Mouse (Mus musculus): Measurements from ENCODE around the gene Tmem186.

The Tmem186 gene

GRCm38 (mm10) chr16:8613039-8613438 is 24.5 kb downstream of the Tmem186 start:
- DNase-seq (ENCODE audit: extremely low read depth, low read depth), result no peak

DNA sequence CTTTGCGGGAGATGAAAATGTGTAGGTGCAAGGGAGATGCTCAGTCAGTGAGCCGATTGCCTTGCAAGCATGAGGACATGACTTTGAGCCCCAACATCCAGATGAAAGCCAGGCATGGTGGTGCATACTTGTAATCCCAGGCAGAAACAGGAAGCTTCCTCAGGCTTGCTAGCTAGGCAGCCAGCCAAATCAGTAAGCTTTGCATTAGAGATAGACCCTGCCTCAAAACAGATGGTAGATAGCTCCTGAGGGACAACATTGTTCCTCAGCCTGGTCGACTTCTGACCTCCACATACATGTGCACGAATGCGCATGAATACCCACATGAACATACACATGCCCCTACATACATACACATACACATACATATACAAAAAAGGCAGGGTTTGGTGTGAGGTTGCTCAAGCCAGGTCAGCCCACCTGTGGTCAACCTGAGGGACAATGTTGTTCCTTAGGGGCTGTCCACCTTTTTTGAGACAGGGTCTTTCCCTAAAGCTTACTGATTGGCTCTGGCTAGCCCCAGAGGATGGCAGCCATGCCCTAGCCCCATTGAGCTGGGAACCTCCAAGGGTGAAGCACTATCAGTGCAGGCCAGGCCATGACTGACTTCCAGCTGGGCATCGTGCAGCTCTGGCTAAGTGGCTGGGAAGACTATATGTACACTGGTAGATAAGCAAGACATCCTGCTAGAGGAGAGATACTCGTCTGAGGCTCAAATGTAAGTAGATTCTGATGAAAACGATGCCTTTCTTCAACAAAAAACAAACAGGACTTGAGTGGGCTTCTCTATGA is 25.1 kb downstream of the Tmem186 start:
- DNase-seq (ENCODE audit: extremely low read depth, low read depth), result peak; percentile 87

DNA sequence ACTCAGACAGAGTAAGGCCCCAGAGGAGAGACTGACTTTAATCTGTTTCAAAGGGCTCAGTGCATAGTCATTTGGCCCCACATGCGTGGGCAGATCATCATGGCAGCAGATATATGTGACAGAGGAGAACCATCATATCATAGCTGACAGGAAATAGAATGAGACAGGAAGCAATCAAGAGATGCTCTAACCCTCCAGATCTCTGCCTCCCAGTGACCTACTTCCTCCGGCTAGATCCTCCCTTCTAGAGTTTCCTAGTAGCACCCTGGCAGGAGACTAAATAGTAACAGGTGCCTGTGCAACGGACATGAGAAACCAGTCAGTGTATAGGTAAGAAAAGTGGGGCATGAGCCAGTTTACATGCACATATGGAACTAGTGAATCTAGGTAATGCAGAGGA is 27.1 kb downstream of the Tmem186 start:
- no peak for DNase-seq (ENCODE audit: extremely low read depth, low read depth)

- no peak for DNase-seq (ENCODE audit: extremely low read depth, low read depth)
Measured at GRCm38 (mm10) chr16:8603789-8604188, 33.7 kb downstream of the Tmem186 start.

DNA sequence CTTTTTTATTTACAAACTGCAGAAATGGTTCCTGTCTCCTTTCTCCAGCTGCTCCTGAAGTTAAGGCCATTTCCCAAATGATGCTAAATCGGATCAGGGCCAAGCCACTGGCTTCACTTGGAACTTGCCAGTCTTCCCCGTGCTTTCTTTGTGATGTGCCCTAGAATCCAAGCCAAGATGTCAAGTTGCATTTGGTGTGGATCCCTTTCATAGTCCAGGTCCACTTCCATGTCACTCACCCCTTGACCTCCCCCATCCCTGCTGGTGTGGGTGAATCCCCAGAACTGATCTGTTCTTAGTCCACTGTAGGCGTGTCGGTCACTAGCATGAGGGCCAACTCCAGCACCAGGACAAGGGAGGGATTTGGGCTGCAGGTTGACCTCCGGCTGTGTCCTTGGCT is 40.0 kb downstream of the Tmem186 start:
- no peak for DNase-seq (ENCODE audit: extremely low read depth, low read depth)

DNA sequence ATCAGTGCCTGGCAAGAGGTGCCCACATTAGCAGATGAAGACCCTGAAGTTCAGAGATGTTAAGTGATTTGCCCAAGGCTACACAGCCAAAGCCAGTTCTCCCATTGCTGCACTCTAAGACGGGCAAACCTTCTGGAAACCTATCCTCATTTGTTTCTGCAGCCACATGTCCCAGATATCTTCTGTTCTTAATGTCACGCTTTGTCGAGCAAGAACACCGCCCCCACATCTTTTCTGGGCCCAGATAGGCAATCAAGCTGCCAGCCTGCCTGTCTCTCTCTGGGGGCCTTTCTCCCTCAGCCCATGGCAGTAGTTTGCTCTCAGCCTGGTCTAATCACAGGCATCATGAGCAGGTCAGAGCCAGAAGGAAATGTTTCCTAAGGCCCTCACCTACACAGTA is 41.2 kb downstream of the Tmem186 start:
- no peak for DNase-seq (ENCODE audit: extremely low read depth, low read depth)

GRCm38 (mm10) chr16:8595411-8595810 is 42.1 kb downstream of the Tmem186 start:
- no peak for DNase-seq (ENCODE audit: extremely low read depth, low read depth)

DNA sequence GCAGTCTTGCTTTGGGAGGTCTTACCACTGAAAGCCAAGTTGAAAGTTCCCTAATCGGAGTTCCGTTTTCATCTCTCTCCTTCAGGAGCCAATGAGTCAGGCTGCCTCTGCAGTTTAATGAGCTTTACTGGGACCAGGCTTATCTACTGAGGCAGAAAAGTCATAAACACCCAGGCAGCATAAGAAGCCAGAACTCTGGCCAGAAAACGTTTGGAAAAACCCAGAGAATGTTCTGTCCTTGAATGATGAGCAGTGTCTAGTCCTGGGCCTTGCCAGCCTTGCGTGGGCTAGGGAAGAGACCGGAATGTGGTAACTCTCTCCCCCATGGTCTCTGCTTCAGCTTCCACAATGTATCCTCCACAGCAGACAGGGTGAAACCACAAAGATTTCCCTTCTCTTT is 52.5 kb downstream of the Tmem186 start:
- DNase-seq (ENCODE audit: extremely low read depth, low read depth), result peak; percentile 44

- DNase-seq (ENCODE audit: extremely low read depth, low read depth), result no peak
Measured at GRCm38 (mm10) chr16:8584248-8584647, 53.3 kb downstream of the Tmem186 start.

Data from MEL-GATA-1-ER (cell line).